Mouse (Mus musculus): Measurements from ENCODE around the gene Mllt3. TPM values are rescaled to one million over a fixed set of nuclear protein-coding genes. Genes with fewer than 3 reads are reported as not detected.

Gene Mllt3
- total RNA-seq (2012; rRNA removed) (15.4 and 26.6 TPM in 2 replicates), polyA plus RNA-seq (2012; ENCODE audit: insufficient read depth in 1 of 2, insufficient read length in 2 of 2, low read depth in 1 of 2, low replicate concordance in 2 of 2, missing spikeins in 1 of 2) (10 to 100 TPM in 1 of 2 experiments, not detected in 1; 75.3 TPM)

- H3K9me3 ChIP-seq (replicated peaks; ENCODE audit: insufficient read depth, low read length) = no peaks in the 10 kb centered on the region
- H3K9ac ChIP-seq (ENCODE audit: control insufficient read depth, low read depth, low read length, poor library complexity, severe bottlenecking) = peak within 1 kb of the TSS; percentile 87
- no peaks in the 10 kb centered on the region for H3K27me3 ChIP-seq (ENCODE audit: control insufficient read depth in 1 of 2, insufficient read depth in 2 of 2, low read length in 2 of 2)
- TF ChIP-seq ETS1 (IDR thresholded peaks at IDR 0.05; ENCODE audit: low read depth, low read length) (peak; percentile 46; the same call in 1 of the 2 replicates), USF1 (IDR thresholded peaks at IDR 0.05; ENCODE audit: low read depth, low read length) (no peak), BHLHE40 (IDR thresholded peaks at IDR 0.05; ENCODE audit: borderline replicate concordance, low read depth, low read length) (peak; percentile 14; the same call in 1 of the 2 replicates), ZNF384 (IDR thresholded peaks at IDR 0.05; ENCODE audit: low read depth, low read length) (no peak), MXI1 (IDR thresholded peaks at IDR 0.05; ENCODE audit: low read depth, low read length) (peak; percentile 40), HCFC1 (IDR thresholded peaks at IDR 0.05; ENCODE audit: low read depth, low read length) (peak; percentile 51), SIN3A (IDR thresholded peaks at IDR 0.05; ENCODE audit: low read length) (peak; percentile 68; the same call in 1 of the 2 replicates), ZMIZ1 (IDR thresholded peaks at IDR 0.05; ENCODE audit: low read depth, low read length) (peak; percentile 54; the same call in 1 of the 2 replicates), SMC3 (IDR thresholded peaks at IDR 0.05; ENCODE audit: low read depth, low read length) (peak; percentile 8; the same call in 1 of the 2 replicates), TBP (IDR thresholded peaks at IDR 0.05; ENCODE audit: low read depth, low read length) (no peak), ELF1 (IDR thresholded peaks at IDR 0.05; ENCODE audit: low read depth, low read length) (no peak), MAZ (IDR thresholded peaks at IDR 0.05; ENCODE audit: low read depth, low read length) (peak; percentile 92), POLR2A (IDR thresholded peaks at IDR 0.05; ENCODE audit: control insufficient read depth in 1 of 2, insufficient read depth in 1 of 2, low read depth in 1 of 2, low read length in 2 of 2, poor library complexity in 1 of 2) (peak; percentile 29 to 61; a peak in 1 of 4 replicates), EP300 (IDR thresholded peaks at IDR 0.05; ENCODE audit: low read depth in 1 of 2, low read length in 2 of 2) (0 out of 4 replicates have a peak, but pooled peaks of 1 of the 2 experiments have one; percentile 14), MYC (IDR thresholded peaks at IDR 0.05; ENCODE audit: low read depth, low read length) (0 out of 2 replicates have a peak, but pooled peaks have one; percentile 11), CHD2 (IDR thresholded peaks at IDR 0.05; ENCODE audit: low read length) (peak; percentile 29; the same call in 1 of the 2 replicates), POLR2AphosphoS2 (IDR thresholded peaks at IDR 0.05; ENCODE audit: low read length) (no peak), RAD21 (IDR thresholded peaks at IDR 0.05; ENCODE audit: low read depth, low read length) (no peak), NELFE (IDR thresholded peaks at IDR 0.05; ENCODE audit: low read depth, low read length) (peak; percentile 52), NRF1 (IDR thresholded peaks at IDR 0.05; ENCODE audit: insufficient read depth, low read depth, low read length, poor library complexity, severe bottlenecking) (peak; percentile 97), MEF2A (IDR thresholded peaks at IDR 0.05; ENCODE audit: extremely low read depth, insufficient replicate concordance, low read depth, low read length, poor library complexity, severe bottlenecking) (no peak)
- H3K27ac ChIP-seq (ENCODE audit: control insufficient read depth, low read depth, low read length) = peak within 1 kb of the TSS; percentile 87
- peak within 1 kb of the TSS; percentile 93 to 98 for H3K4me3 ChIP-seq (ENCODE audit: control insufficient read depth in 1 of 2, insufficient read depth in 1 of 2, low read depth in 2 of 2, low read length in 2 of 2)
- H3K4me1 ChIP-seq (ENCODE audit: control insufficient read depth in 1 of 2, insufficient read depth in 2 of 2, low read length in 2 of 2) = peaks cover 0 to 3% of the 10 kb centered on the region in 2 experiments; a peak in 2 of 4 replicates
- peak; percentile 97 for DNase-seq (ENCODE audit: low read depth, low spot score)
- H3K36me3 ChIP-seq (ENCODE audit: control insufficient read depth in 1 of 2, insufficient read depth in 2 of 2, low read length in 2 of 2) = no peaks in the 10 kb centered on the region
- peaks cover 8% of the 10 kb centered on the region for H3K79me2 ChIP-seq (ENCODE audit: control insufficient read depth, insufficient read depth, low read length, poor library complexity)
These were observed at the start of gene Mllt3 for GRCm38 (mm10) chr4:88033216-88033653. Gene Mllt3, minus strand, starts transcription at chr4:88033364.

All from MEL (cell line).